Mouse (Mus musculus) forebrain, embryonic 11.5 days (tissue): Measurements from ENCODE around the gene Scp2. TPM values are rescaled to one million over a fixed set of nuclear protein-coding genes. Genes with fewer than 3 reads are reported as not detected.
"Not testable (repeated sequence)": the region's sequence is repeated elsewhere in the genome, so short reads cannot be mapped to it uniquely, and the experiment has no call there.

Experiments
- ATAC-seq: fragments of 200-750 bp; cut with Nextera tagmentation; replicated peaks from 2 replicates; pipeline ENCODE4 v1.8.0; 2017; ENCODE audit warnings: moderate TSS enrichment; ENCODE audit not compliant: low FRiP score
- DNase-seq: peaks from one replicate; pipeline ENCODE4 v3.0.0-alpha.2; 2017; ENCODE audit warnings: low spot score
- H3K27ac ChIP-seq: fragments of 300-500 bp; sonication (generic); 2 replicates; pipeline ENCODE4 v1.5.1; 2014; ENCODE audit warnings: low read depth, low read length
- H3K27me3 ChIP-seq: fragments of 300-500 bp; sonication (generic); 2 replicates; pipeline ENCODE4 v1.6.1; 2014; ENCODE audit warnings: mild to moderate bottlenecking, low read length, mixed read lengths; ENCODE audit not compliant: control insufficient read depth, insufficient read depth
- H3K36me3 ChIP-seq: fragments of 300-500 bp; sonication (generic); 2 replicates; pipeline ENCODE4 v1.6.1; 2014; ENCODE audit warnings: mild to moderate bottlenecking, low read length, moderate library complexity, mixed read lengths; ENCODE audit not compliant: control insufficient read depth, insufficient read depth
- H3K4me1 ChIP-seq: fragments of 300-500 bp; sonication (generic); replicated peaks from 2 replicates; pipeline ENCODE4 v1.6.1; 2014; ENCODE audit warnings: low read length, mixed read lengths; ENCODE audit not compliant: control insufficient read depth, insufficient read depth
- H3K4me2 ChIP-seq: fragments of 300-500 bp; sonication (generic); 2 replicates; pipeline ENCODE4 v1.6.1; 2014; ENCODE audit warnings: low read depth, mild to moderate bottlenecking, low read length, moderate library complexity, mixed read lengths; ENCODE audit not compliant: severe bottlenecking
- H3K4me3 ChIP-seq: fragments of 300-500 bp; sonication (generic); 2 replicates; pipeline ENCODE4 v1.5.1; 2014; ENCODE audit warnings: low read depth, low read length
- H3K9ac ChIP-seq: fragments of 300-500 bp; sonication (generic); 2 replicates; pipeline ENCODE4 v1.6.1; 2014; ENCODE audit warnings: low read length
- H3K9me3 ChIP-seq: fragments of 300-500 bp; sonication (generic); 2 replicates; pipeline ENCODE4 v1.6.1; 2016; ENCODE audit warnings: low read length, mixed read lengths; ENCODE audit not compliant: control insufficient read depth
- WGBS: fragments of 180-500 bp; shearing (Covaris S2); extraction: QIAGEN DNeasy Blood & Tissue Kit; methylation state at CpG from one replicate; pipeline ENCODE4 v1.1.7; 2014; 5-methylcytosine and 5-hydroxymethylcytosine counted together
- polyA plus RNA-seq: library from polyadenylated mRNA; unstranded; fragments of >200 nt; fragmentation: Nextera tagmentation; extraction: Ambion mirVana; gene quantifications from 2 replicates; pipeline ENCODE4 v1.2.1, GENCODE M21; 2014

The Scp2 gene
- polyA plus RNA-seq, 1 experiment from 2014 or later, result 200 TPM

GRCm38 (mm10) chr4:108083032-108083735 lies 61.6 kb downstream of the Scp2 start:
- H3K9me3 ChIP-seq, result no peaks in the 10 kb centered on the region
- no peak overlapping the region for H3K9ac ChIP-seq
- no peak for DNase-seq
- H3K36me3 ChIP-seq, result no peaks in the 10 kb centered on the region
- no peak overlapping the region for H3K27ac ChIP-seq
- no peak for ATAC-seq
- WGBS, result 87% methylated on average over 6 of the region's 6 CpGs
- H3K4me2 ChIP-seq, result no peak overlapping the region
- H3K4me3 ChIP-seq, result no peak overlapping the region
- 0 out of 2 replicates have a peak, but pooled peaks cover 2% of the 10 kb centered on the region for H3K4me1 ChIP-seq
- H3K27me3 ChIP-seq, result no peaks in the 10 kb centered on the region

DNA sequence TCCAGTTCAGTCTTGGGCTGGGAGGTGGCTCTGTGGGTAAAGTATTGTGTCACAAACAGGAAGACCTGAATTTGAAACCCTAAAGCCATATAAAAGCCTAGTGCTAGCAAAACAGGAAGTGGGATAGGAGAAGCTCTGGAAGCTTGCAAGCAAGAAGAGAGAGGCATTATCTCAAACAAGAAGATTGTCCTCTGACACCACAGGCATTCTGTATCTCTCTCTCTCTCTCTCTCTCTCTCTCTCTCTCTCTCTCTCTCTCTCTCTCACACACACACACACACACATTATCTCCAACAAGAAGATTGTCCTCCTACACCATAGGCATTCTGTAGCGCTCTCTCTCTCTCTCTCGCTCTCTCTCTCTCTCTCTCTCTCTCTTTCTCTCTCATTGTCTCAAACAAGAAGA lies 62.4 kb downstream of the Scp2 start:
- Histone ChIP-seq H3K36me3 (no peaks in the 10 kb centered on the region), H3K27ac (no peak overlapping the region), H3K4me2 (no peak overlapping the region), H3K4me3 (no peak overlapping the region), H3K4me1 (0 out of 2 replicates have a peak, but pooled peaks cover 2% of the 10 kb centered on the region), H3K9ac (no peak overlapping the region), H3K9me3 (no peaks in the 10 kb centered on the region), H3K27me3 (no peaks in the 10 kb centered on the region)
- ATAC-seq (no peak), DNase-seq (no peak)
- WGBS, result 91% methylated on average over 2 of the region's 2 CpGs

DNA sequence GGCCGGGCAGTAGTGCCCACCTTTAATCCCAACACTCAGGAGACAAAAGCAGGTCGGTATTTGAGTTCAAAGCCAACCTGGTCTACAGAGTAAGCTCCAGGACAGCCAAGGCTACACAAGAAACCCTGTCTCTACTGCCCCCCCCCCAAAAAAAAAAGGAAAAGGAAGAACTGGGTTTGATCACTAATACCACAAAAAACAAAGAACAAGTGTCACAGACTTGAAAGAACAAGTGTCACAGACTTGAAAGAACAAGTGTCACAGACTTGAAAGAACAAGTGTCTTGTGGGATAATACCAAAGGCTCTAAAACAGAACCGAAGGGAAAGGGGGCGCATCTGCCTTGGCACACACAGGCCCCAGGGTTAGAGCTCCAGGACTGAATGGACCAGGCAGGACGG lies 63.9 kb downstream of the Scp2 start:
- 0 out of 2 replicates have a peak, but pooled peaks cover 2% of the 10 kb centered on the region for H3K4me1 ChIP-seq
- DNase-seq (no peak), ATAC-seq (no peak)
- no peak overlapping the region for H3K9ac ChIP-seq
- no peak overlapping the region for H3K4me2 ChIP-seq
- no peaks in the 10 kb centered on the region for H3K27me3 ChIP-seq
- WGBS, result 70% methylated on average over 5 of the region's 5 CpGs
- H3K9me3 ChIP-seq, result no peaks in the 10 kb centered on the region
- no peak overlapping the region for H3K27ac ChIP-seq
- no peak overlapping the region for H3K4me3 ChIP-seq
- no peaks in the 10 kb centered on the region for H3K36me3 ChIP-seq

DNA sequence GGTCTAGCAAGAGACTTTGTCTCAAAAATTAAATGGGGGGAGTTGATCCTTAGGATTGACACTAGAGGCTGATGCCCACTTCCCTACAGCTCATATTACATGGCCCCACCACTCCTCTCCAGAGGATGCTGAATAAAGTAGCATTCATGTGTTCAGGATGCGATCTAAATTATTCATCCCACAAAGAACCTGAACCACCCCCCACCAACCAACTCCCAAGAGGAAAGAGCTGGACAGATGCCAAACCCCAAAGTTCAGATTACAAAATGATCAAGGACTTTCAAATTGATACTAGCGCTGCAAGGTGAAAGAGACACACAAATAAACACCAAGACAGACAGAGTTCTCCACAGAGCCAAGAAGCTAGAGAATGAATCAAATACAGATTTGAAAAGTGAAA lies 65.0 kb downstream of the Scp2 start:
- 71% methylated on average over 2 of the region's 2 CpGs for WGBS
- Histone ChIP-seq H3K4me2 (no peak overlapping the region), H3K27me3 (no peaks in the 10 kb centered on the region), H3K36me3 (no peaks in the 10 kb centered on the region), H3K9ac (no peak overlapping the region), H3K4me3 (no peak overlapping the region), H3K27ac (no peak overlapping the region), H3K4me1 (0 out of 2 replicates have a peak, but pooled peaks cover 2% of the 10 kb centered on the region), H3K9me3 (no peaks in the 10 kb centered on the region)
- DNase-seq (no peak), ATAC-seq (no peak)

DNA sequence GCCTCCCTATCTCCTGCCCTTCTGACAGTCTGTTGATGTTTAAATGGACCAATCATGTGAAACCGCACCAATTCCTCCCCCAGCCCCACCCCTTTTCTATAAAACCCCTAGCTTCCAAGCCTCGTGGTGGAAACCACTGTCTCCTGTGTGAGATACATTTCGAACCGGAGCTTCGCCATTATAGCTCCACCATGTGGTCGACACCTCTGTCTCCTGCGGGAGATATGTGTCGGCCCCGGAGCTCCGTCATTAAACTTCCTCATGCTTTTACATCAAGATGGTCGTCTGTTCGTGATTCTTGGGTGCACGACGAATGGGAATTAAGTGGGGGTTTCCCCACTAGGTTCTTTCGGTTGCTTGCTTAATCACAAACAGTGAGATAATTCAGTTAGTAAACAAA lies 65.6 kb downstream of the Scp2 start:
- not testable (repeated sequence) for H3K4me2 ChIP-seq, H3K9me3 ChIP-seq, H3K4me1 ChIP-seq, H3K27ac ChIP-seq, H3K4me3 ChIP-seq, H3K9ac ChIP-seq, H3K27me3 ChIP-seq, H3K36me3 ChIP-seq, ATAC-seq, DNase-seq
- 88% methylated on average over 15 of the region's 15 CpGs for WGBS

DNA sequence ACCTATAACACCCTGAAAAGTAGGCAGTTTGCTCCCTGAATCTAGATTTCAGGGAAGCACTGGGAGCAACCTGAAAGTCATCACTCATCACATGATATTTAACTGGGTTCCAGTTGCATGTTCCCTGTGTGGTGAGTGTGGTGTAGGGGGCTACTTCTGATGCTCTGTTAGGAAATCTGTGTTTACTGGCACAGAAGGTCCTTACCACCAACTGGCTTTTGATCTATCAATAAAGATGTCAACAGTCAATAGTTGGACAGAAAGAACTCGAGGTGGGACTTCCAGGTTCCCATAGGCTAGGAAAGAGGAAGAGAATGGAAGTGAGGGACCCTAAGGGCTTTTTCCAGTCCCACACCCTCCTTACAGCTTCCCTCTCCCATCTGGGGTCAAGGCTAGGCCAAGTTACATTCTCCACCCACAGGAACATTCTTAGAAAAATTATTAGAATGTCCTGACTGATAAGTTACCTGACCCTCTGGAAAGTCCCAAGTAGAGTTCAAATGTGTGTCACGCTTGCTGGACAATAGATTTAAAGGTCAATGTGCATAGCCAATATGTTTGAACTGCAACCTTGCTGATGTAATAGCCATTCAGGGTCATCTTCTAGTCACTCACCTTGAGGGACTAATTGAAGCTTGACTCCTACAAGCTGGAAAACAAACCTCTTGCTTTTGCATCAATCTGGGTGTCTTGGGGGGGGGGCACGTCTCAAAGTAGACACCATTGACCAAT lies 67.4 kb downstream of the Scp2 start:
- H3K9me3 ChIP-seq, result no peaks in the 10 kb centered on the region
- no peak overlapping the region for H3K4me2 ChIP-seq
- no peaks in the 10 kb centered on the region for H3K27me3 ChIP-seq
- H3K9ac ChIP-seq, result no peak overlapping the region
- no peak overlapping the region for H3K4me3 ChIP-seq
- H3K4me1 ChIP-seq, result 0 out of 2 replicates have a peak, but pooled peaks cover 2% of the 10 kb centered on the region
- H3K36me3 ChIP-seq, result no peaks in the 10 kb centered on the region
- WGBS, result 80% methylated on average over 3 of the region's 3 CpGs
- DNase-seq, result no peak
- H3K27ac ChIP-seq, result no peak overlapping the region
- no peak for ATAC-seq

GRCm38 (mm10) chr4:108074204-108074823 lies 70.5 kb downstream of the Scp2 start:
- WGBS, result 85% methylated on average over 3 of the region's 3 CpGs
- Histone ChIP-seq H3K9me3 (no peaks in the 10 kb centered on the region), H3K4me2 (no peak overlapping the region), H3K27ac (no peak overlapping the region), H3K4me3 (no peak overlapping the region), H3K27me3 (no peaks in the 10 kb centered on the region), H3K9ac (no peak overlapping the region), H3K4me1 (peaks cover 4% of the 10 kb centered on the region; the same call in 1 of the 2 replicates), H3K36me3 (no peaks in the 10 kb centered on the region)
- no peak for DNase-seq
- ATAC-seq, result no peak

DNA sequence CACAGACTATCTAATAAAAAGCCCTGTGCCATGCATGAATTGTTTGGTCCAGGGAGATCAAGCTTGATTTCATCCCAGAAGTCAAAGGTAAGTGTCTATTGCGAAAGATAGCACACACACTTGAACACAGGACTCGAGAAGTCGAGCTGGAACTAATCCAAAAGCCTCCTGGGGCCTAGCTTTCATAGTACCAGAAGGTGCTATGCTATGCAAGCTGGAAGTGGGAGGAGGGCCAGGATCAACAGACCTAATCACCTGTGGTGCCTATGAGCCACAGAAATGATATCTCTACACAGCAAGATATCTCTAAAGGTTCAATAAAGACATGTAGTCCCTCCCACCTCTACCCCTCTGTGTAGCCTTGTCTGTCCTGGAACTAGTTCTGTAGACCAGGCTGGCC lies 72.7 kb downstream of the Scp2 start:
- Histone ChIP-seq H3K9ac (no peak overlapping the region), H3K27ac (no peak overlapping the region), H3K4me1 (peaks cover 4% of the 10 kb centered on the region; the same call in 1 of the 2 replicates), H3K9me3 (no peaks in the 10 kb centered on the region), H3K4me2 (no peak overlapping the region), H3K4me3 (no peak overlapping the region), H3K27me3 (no peaks in the 10 kb centered on the region), H3K36me3 (no peaks in the 10 kb centered on the region)
- WGBS, result 92% methylated on average over 3 of the region's 3 CpGs
- ATAC-seq (no peak), DNase-seq (no peak)
